Mouse (Mus musculus): ENCODE data around the gene Saysd1. TPM values are rescaled to one million over a fixed set of nuclear protein-coding genes. Genes with fewer than 3 reads are reported as not detected.

The Saysd1 gene
- total and polyA plus RNA-seq, 3 experiments = 3.2 to 4.4 TPM; not detected in 1

GRCm38 (mm10) chr14:20082536-20083325, 55.6 kb downstream of the Saysd1 start (continued):
- TF ChIP-seq POLR2AphosphoS5 (IDR thresholded peaks at IDR 0.05; ENCODE audit: borderline replicate concordance, low read depth, low read length) (peak; percentile 64; the same call in 1 of the 2 replicates), RCOR1 (IDR thresholded peaks at IDR 0.05; ENCODE audit: low read depth, low read length) (peak; percentile 65), POLR2A (IDR thresholded peaks at IDR 0.05; ENCODE audit: control insufficient read depth in 1 of 2, insufficient read depth in 1 of 2, low read depth in 1 of 2, low read length in 2 of 2, poor library complexity in 1 of 2) (peak in 1 of 2 experiments; percentile 81; a peak in 2 of 4 replicates), BHLHE40 (IDR thresholded peaks at IDR 0.05; ENCODE audit: borderline replicate concordance, low read depth, low read length) (no peak; the same call in 1 of the 2 replicates)

- H3K9me3 ChIP-seq (replicated peaks; ENCODE audit: insufficient read depth, low read length) = no peaks in the 10 kb centered on the region
- H3K36me3 ChIP-seq (ENCODE audit: control insufficient read depth in 1 of 2, insufficient read depth in 2 of 2, low read length in 2 of 2) = peaks cover 0 to 10% of the 10 kb centered on the region in 2 experiments; a peak in 2 of 4 replicates
- peaks cover 0 to 10% of the 10 kb centered on the region in 2 experiments; a peak in 3 of 4 replicates for H3K4me1 ChIP-seq (ENCODE audit: control insufficient read depth in 1 of 2, insufficient read depth in 2 of 2, low read length in 2 of 2)
- TF ChIP-seq ZC3H11A (IDR thresholded peaks at IDR 0.05; ENCODE audit: low read depth, low read length) (no peak), MAZ (IDR thresholded peaks at IDR 0.05; ENCODE audit: low read depth, low read length) (no peak)
- H3K79me2 ChIP-seq (ENCODE audit: control insufficient read depth, insufficient read depth, low read length, poor library complexity) = peaks cover 3% of the 10 kb centered on the region; the same call in 1 of the 2 replicates
- H3K4me3 ChIP-seq (ENCODE audit: control insufficient read depth in 1 of 2, insufficient read depth in 1 of 2, low read depth in 2 of 2, low read length in 2 of 2) = peak overlapping the region; percentile 68 to 90
- no peaks in the 10 kb centered on the region; a peak in 1 of 4 replicates for H3K27me3 ChIP-seq (ENCODE audit: control insufficient read depth in 1 of 2, insufficient read depth in 2 of 2, low read length in 2 of 2)
- H3K9ac ChIP-seq (ENCODE audit: control insufficient read depth, low read depth, low read length, poor library complexity, severe bottlenecking) = peak overlapping the region; percentile 59
- H3K27ac ChIP-seq (ENCODE audit: control insufficient read depth, low read depth, low read length) = peak overlapping the region; percentile 68
- peak; percentile 20 for DNase-seq (ENCODE audit: low read depth, low spot score)
Observed at GRCm38 (mm10) chr14:20081937-20082533, 56.3 kb downstream of the Saysd1 start.

GRCm38 (mm10) chr14:20081084-20081483, 57.2 kb downstream of the Saysd1 start:
- H3K9ac ChIP-seq (ENCODE audit: control insufficient read depth, low read depth, low read length, poor library complexity, severe bottlenecking) = no peak overlapping the region
- DNase-seq (ENCODE audit: low read depth, low spot score) = no peak
- H3K79me2 ChIP-seq (ENCODE audit: control insufficient read depth, insufficient read depth, low read length, poor library complexity) = peaks cover 3% of the 10 kb centered on the region; the same call in 1 of the 2 replicates
- H3K27ac ChIP-seq (ENCODE audit: control insufficient read depth, low read depth, low read length) = no peak overlapping the region
- peaks cover 0 to 10% of the 10 kb centered on the region in 2 experiments; a peak in 3 of 4 replicates for H3K4me1 ChIP-seq (ENCODE audit: control insufficient read depth in 1 of 2, insufficient read depth in 2 of 2, low read length in 2 of 2)
- no peak overlapping the region for H3K4me3 ChIP-seq (ENCODE audit: control insufficient read depth in 1 of 2, insufficient read depth in 1 of 2, low read depth in 2 of 2, low read length in 2 of 2)
- H3K27me3 ChIP-seq (ENCODE audit: control insufficient read depth in 1 of 2, insufficient read depth in 2 of 2, low read length in 2 of 2) = no peaks in the 10 kb centered on the region; a peak in 1 of 4 replicates
- peaks cover 0 to 10% of the 10 kb centered on the region in 2 experiments; a peak in 2 of 4 replicates for H3K36me3 ChIP-seq (ENCODE audit: control insufficient read depth in 1 of 2, insufficient read depth in 2 of 2, low read length in 2 of 2)
- TF ChIP-seq HCFC1 (IDR thresholded peaks at IDR 0.05; ENCODE audit: low read depth, low read length) (no peak), KAT2A (conservative IDR thresholded peaks at IDR 0.05; ENCODE audit: low read depth, low read length) (no peak), BHLHE40 (IDR thresholded peaks at IDR 0.05; ENCODE audit: borderline replicate concordance, low read depth, low read length) (no peak), USF2 (IDR thresholded peaks at IDR 0.05; ENCODE audit: borderline replicate concordance in 1 of 2, insufficient read depth in 1 of 2, low read depth in 1 of 2, low read length in 2 of 2) (no peak), NELFE (IDR thresholded peaks at IDR 0.05; ENCODE audit: low read depth, low read length) (no peak), ETS1 (IDR thresholded peaks at IDR 0.05; ENCODE audit: low read depth, low read length) (no peak), CHD2 (IDR thresholded peaks at IDR 0.05; ENCODE audit: low read length) (no peak), TBP (IDR thresholded peaks at IDR 0.05; ENCODE audit: low read depth, low read length) (no peak), MAFK (IDR thresholded peaks at IDR 0.05; ENCODE audit: borderline replicate concordance, low read depth, low read length) (no peak), POLR2A (IDR thresholded peaks at IDR 0.05; ENCODE audit: control insufficient read depth in 1 of 2, insufficient read depth in 1 of 2, low read depth in 1 of 2, low read length in 2 of 2, poor library complexity in 1 of 2) (no peak), CHD1 (IDR thresholded peaks at IDR 0.05; ENCODE audit: low read depth, low read length) (no peak), ZC3H11A (IDR thresholded peaks at IDR 0.05; ENCODE audit: low read depth, low read length) (no peak)
- H3K9me3 ChIP-seq (replicated peaks; ENCODE audit: insufficient read depth, low read length) = no peaks in the 10 kb centered on the region

Data from MEL (cell line).